Mouse (Mus musculus): Measurements from ENCODE around the gene Hs3st4.

The Hs3st4 gene

DNA sequence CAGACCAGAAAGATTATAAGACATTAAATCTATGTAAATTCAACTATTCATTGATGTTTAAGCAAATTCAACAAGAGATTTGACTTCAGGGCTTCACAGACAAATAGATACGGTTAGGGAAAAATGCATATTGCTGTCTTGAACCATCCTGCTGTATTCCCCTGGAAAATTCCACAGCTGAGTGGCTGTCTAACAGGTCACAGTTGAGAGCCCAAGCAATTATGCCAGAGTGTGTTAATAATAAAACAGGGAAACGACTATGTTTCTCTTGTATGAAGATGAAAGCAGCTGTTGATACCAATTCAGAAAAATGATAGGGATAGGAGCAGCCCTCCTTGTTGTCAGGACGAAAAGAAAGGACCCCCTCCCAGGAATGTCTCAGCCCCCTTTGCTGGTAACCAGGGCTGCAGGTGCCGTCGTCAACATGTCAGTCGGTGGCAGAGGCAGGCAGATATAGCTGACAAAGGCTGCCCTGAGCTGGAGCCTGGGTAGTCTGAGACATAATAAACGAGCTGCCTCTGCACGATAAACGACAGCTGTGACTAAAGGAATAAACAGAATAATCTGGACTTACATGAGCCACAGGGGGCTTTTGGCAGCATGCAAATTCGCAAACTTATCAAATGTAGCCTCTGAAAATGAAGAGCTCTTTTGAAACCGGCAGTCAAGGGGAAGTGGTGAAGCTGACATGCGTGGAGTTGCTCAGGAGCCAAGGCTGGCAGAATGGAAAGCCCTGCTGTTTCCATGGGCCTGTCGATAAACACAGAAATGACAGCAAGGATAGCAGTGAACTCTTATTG, 364.7 kb downstream of the Hs3st4 start:
- DNase-seq (ENCODE audit: low read depth), result no peak

DNA sequence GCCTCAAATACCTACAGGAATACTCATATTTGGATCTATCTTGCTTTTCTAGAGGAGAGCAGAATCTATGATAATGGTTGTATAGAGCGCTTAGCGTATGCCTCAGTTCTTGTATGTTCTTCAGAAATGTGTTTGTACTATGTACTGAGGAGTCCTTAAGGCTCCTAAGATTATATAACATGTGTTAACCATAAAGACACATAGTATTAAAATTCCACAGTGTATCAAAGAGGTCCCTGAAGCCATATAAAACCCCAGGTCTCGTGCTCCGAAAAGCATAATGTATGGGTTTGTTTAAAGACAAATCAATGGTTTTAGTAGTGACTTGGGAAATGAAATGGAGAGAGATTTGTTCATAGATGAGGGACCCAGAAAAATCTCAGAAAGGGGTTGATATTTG, 371.4 kb downstream of the Hs3st4 start:
- DNase-seq (ENCODE audit: low read depth), result no peak

DNA sequence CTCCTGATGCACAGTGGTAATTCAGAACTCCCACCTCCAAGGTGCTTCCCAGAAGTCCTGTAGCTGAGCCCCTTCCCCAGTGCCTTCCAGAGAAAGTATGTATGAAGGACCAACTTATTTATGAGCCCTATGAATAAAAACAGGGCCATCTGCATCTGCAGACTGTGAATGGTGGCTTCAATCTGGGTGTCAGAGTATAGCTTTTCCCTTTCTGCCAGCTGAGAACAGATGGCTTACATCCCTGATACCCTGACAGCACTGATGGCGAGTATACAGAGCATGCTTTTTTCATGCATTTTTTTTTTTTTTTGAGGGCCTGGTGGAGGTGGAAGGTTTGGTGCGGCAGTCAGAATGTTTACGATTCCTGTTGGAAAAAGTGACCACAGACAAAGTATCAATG, 375.4 kb downstream of the Hs3st4 start:
- DNase-seq (ENCODE audit: low read depth), result no peak

DNA sequence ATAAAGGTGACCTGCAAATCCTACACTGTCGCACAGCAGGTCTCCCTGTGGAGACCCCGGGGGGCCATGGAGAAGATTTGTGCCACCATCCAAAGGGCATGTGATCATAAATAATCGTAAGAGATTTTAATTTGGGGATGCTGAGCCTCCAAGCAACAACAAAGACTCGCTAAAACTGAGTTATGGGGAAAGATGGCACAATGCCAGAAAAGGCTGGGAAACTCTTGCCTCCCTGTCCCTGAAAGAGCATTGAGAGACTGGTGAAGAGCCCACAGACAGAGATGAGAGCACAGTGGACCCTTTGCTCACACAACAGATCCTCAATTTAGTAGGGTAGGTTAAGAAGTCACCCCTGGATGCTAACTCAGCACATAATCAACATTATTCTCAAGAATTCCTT, 377.2 kb downstream of the Hs3st4 start:
- no peak for DNase-seq (ENCODE audit: low read depth)

DNA sequence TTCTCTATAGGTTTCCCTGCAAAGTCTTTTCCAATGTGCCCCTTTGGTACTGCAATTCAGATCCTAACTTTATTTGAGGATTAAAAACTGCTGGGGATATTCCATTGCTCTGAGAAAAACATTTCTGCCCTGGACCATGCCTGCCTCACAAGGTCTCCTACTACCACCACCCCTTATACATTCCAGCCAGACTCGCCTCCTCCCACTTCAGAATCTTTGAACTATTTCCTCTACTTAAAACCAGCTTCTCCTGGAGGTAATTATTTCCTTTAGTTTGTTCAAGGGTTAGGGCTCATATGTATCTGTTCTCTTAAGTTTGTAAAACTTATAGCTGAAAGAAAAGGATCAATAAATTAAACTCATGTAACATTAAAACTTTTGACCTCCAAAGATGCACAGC, 389.6 kb downstream of the Hs3st4 start:
- no peak for DNase-seq (ENCODE audit: low read depth)

DNA sequence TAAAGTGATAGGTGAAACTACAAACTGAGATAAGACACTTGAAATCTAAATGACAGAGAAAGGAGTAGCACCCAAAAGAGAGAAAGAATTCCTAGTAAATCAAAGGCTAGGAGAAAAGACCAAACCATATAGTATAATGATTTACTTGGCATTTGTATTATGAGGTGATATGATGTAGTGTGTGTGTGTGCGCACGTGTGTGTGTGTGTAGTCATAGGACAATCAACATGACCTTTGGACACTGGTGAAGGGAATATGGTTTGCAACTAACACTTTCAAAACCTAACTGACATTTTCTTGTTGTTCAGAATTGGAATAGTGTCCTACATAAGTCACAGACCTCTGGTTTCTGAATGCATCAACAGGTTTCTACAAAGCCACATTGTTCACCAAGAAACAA, 390.0 kb downstream of the Hs3st4 start:
- DNase-seq (ENCODE audit: low read depth), result no peak

DNA sequence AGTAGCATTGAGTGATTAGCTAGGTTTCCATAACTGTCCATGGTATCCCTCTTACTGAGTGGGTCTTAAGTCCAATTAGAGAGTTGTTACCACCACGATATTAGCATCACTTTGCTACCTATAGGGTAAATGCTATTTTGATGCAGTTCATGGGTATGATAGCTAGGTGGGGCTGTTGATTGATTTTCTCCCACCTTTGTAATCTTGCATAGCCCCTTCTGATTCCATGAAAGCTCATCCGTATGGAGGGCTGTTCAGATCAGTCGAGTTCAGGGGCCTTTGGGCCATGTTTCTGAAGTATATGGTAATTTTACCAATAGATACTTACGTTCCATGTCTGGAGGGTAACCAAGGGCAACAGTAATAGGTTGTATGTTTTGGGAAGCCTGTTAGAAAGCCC, 400.8 kb downstream of the Hs3st4 start:
- DNase-seq (ENCODE audit: low read depth), result peak; percentile 9

DNA sequence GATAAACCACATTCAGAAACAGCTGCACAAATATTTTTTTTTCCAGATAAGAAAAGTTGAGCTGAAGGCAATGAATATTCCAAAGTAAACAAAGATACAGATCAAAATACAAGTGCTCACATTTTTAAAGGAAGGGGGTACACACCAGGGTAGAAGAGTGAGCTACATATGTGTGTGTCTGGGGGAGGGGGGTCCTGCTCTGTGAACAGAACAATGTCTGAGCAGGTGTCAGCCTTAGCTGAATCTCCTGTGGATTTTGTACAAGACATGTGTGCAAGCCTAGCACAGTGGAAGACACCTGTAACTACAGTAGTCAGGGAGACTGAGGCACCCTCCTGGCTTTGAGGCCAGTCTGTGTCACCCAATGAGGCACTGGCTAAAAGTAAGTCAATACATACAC, 416.5 kb downstream of the Hs3st4 start:
- no peak for DNase-seq (ENCODE audit: low read depth)

DNA sequence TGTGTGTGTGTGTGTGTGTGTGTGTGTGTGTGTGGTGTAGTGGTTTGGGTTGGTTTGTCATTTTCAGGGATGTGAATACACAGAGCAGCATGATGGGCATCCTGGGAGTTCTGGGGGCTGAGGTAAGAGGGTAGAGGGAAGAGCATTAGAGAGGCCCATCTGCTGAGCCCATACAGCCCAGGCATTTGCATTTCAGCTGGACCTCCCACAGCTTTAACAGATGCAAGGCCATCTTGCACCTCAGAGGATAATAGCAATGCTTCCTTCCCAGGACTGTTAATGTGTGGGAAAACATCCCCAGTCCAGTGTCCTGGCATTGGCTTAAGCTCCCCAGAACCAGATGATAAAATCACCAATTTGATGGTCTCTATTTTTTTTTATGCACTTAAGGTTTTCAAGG, 444.3 kb downstream of the Hs3st4 start:
- DNase-seq (ENCODE audit: low read depth), result no peak

All from 416B (cell line).